Mouse (Mus musculus) right cerebral cortex, postnatal 25 days (tissue): Measurements from ENCODE around the gene Cd302.

Experiments
- DNase-seq: peaks from one replicate; pipeline ENCODE4 v3.0.0; 2022

Cd302 gene

GRCm38 (mm10) chr2:60284467-60284821 lies at the start of gene Cd302:
Gene Cd302, minus strand, starts transcription at chr2:60284488.
- DNase-seq, result no peak

- DNase-seq, result no peak
Observed at GRCm38 (mm10) chr2:60328641-60329040, 44.4 kb upstream of the Cd302 start.

- no peak for DNase-seq
Observed at GRCm38 (mm10) chr2:60327581-60327980, 43.3 kb upstream of the Cd302 start.

- no peak for DNase-seq
Observed at GRCm38 (mm10) chr2:60326948-60327347, 42.7 kb upstream of the Cd302 start.

GRCm38 (mm10) chr2:60323411-60323810 lies 39.1 kb upstream of the Cd302 start:
- no peak for DNase-seq

- no peak for DNase-seq
Observed at GRCm38 (mm10) chr2:60322031-60322726, 37.9 kb upstream of the Cd302 start.

- no peak for DNase-seq
Observed at GRCm38 (mm10) chr2:60303796-60304195, 19.5 kb upstream of the Cd302 start.

- DNase-seq, result no peak
Observed at GRCm38 (mm10) chr2:60299323-60299722, 15.0 kb upstream of the Cd302 start.

- DNase-seq, result no peak
Observed at GRCm38 (mm10) chr2:60298266-60298665, 14.0 kb upstream of the Cd302 start.

- DNase-seq, result no peak
Observed at GRCm38 (mm10) chr2:60291381-60291780, 7.1 kb upstream of the Cd302 start.

GRCm38 (mm10) chr2:60289451-60289850 lies 5.2 kb upstream of the Cd302 start:
- DNase-seq, result no peak

GRCm38 (mm10) chr2:60288606-60289005 lies 4.3 kb upstream of the Cd302 start:
- no peak for DNase-seq

- DNase-seq, result no peak
Observed at GRCm38 (mm10) chr2:60285107-60285617, 874 bp upstream of the Cd302 start.

GRCm38 (mm10) chr2:60283751-60284466 lies 379 bp downstream of the Cd302 start:
- peak; percentile 75 for DNase-seq

GRCm38 (mm10) chr2:60283208-60283750 lies 1.0 kb downstream of the Cd302 start:
- no peak for DNase-seq

- DNase-seq, result no peak
Observed at GRCm38 (mm10) chr2:60282625-60283024, 1.7 kb downstream of the Cd302 start.

GRCm38 (mm10) chr2:60278627-60279026 lies 5.7 kb downstream of the Cd302 start:
- no peak for DNase-seq

GRCm38 (mm10) chr2:60269856-60270479 lies 14.3 kb downstream of the Cd302 start:
- no peak for DNase-seq

- no peak for DNase-seq
Observed at GRCm38 (mm10) chr2:60267567-60267966, 16.7 kb downstream of the Cd302 start.

- DNase-seq, result no peak
Observed at GRCm38 (mm10) chr2:60260621-60261350, 23.5 kb downstream of the Cd302 start.

- no peak for DNase-seq
Observed at GRCm38 (mm10) chr2:60259186-60259585, 25.1 kb downstream of the Cd302 start.

- DNase-seq, result no peak
Observed at GRCm38 (mm10) chr2:60256751-60257150, 27.5 kb downstream of the Cd302 start.

GRCm38 (mm10) chr2:60253506-60253905 lies 30.8 kb downstream of the Cd302 start:
- DNase-seq, result no peak
